Mouse (Mus musculus) E14TG2a.4 (cell line): Measurements from ENCODE around the gene Wdr73.

Source experiments
- CTCF ChIP-seq: conservative IDR thresholded peaks from 2 replicates; pipeline ENCODE4 v1.5.1; 2014; ENCODE audit warnings: low read length
- POU5F1 ChIP-seq: IDR thresholded peaks from 2 replicates; pipeline ENCODE4 v1.6.1; 2014; ENCODE audit warnings: low read length, borderline replicate concordance

GRCm38 (mm10) chr7:80901541-80902274 is 639 bp upstream of the Wdr73 start:
- no peak for TF ChIP-seq CTCF
- TF ChIP-seq POU5F1: no peak
